Mouse (Mus musculus) cerebellum, adult 11-12 months (tissue): ENCODE measurements around the gene Tlr5.

Experiments
- DNase-seq: peaks from one replicate; pipeline ENCODE4 v3.0.0; 2022

Gene Tlr5

DNA sequence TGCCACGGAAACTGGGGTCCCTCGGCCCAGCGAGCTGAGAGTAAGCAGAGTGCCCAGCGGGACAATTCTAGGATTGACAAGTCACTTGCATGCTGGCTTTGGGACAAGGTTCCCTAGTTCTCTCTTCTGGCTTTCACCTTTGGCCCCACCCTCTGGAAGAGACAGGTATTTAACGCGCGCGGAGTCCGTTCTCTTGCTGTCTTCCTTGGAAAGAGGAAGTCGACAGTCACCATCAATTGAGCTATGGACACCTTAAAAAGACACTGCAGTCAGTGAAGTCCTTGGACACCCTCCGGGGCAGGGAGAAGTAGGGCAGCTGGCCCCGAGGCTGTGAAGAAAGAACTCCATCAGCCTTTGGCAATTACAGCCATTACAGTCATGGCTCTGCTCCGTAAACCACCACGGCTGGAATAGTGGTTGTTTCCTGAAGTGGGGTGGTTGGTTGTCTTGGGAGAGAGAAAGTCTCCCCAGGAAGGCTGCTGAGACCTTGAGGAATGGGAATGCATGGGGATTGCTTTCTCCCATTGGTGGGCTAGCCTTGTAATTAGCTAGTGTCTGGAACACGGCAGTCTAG lies 546 bp downstream of the Tlr5 start:
- DNase-seq, result no peak

DNA sequence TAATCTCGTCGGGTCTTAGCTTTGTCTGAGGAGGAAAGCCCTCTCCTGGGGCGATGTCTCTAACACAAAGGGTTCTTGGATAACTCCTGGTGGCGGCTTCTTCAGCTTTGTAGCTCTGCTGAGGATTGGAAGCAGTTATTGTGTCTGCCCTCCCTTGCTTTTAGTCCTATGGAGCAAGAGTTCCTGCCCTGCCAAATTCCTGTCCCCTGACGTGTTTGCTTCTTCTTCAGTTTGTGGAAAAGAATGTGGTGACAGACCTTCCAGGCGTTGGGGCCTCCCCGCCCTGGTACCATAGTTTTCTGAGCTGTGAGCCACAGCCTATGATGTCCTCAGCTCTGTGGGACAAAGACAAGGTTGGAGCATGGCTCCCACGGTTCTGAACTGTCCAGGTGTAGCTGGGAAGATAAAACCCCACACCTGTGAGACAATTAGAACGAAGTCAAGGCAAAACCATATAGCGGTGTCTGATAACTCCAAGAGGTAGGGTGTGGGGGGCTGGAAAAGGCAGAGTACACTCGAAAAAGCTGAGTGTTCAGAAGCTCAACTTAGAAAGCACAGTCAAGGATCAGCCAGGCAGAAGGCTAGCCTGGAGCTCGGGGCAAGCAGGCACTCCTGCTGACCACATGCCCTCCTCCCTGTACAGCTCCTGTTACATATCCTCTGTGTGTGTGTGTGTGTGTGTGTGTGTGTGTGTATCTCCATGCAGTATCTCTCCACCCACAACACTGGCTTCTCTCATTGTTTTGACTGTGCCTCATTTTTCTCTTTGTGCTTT lies 1.8 kb downstream of the Tlr5 start:
- no peak for DNase-seq

GRCm38 (mm10) chr1:182957001-182957757 lies 2.6 kb downstream of the Tlr5 start:
- no peak for DNase-seq

DNA sequence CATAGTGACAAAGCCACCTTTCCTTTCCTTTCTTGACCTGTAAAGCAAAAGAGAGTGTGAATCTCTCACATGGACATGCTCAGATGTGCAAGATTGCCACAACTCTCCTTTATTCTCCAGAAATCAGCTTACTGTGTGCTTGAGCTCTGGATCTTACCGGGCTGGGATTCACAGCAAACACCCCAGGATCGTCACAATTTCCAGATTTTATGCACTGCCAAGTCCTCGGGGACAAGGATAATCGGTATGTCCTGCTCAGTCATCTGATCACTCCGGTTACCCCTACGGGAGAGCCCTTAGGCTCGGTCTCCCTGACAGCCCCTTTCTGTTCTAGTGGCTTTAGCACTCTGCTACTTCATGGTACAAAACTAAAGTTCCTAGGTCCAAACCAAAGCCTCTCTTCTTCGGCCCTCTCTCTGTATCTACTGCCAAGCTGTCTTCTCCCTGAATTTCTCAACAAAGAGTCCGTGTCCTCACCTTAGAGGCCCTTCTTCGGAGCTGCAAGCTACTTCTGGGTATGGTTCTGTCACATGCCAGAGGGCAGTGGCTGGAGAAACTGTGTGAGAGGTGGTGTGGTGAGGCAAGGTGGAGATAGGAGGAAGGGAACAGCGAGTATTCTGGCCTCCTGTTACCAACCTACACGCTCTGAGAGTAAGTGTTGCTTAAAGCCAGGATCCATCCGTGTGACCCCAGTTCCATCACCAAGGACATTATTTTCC lies 3.4 kb downstream of the Tlr5 start:
- no peak for DNase-seq

- no peak for DNase-seq
Observed at GRCm38 (mm10) chr1:182958824-182959223, 4.2 kb downstream of the Tlr5 start.

GRCm38 (mm10) chr1:182959251-182959691 lies 4.7 kb downstream of the Tlr5 start:
- no peak for DNase-seq

DNA sequence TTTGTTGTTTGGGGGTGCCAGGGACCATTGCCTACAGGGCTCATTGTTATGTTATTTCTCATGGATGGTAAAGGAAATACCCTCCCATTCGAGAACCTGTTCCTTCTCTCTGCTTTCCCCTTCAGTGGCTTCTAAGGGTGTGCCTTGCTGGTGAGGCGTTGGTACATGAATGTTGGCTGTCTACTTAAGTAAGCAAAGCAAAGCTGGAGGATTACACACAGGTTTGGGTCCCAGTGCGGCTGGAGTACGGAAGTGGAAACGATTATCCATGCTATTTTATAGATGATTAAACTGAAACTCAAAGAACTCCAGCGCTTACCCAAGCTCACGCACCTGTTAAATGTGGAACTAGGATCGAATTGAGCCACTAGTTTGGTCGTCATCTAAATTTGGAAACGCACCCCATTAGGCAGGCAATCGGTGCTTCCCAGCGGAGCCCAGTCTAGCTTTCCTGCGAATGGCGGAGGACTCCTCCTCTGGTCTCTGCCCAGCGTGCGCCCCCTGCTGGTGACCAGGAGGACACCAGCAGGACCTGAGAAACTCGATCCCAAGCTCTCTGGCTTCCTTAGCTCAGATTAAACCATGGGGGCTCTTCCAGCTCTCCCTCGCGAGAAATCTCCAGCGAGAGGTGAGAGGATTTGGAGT lies 5.3 kb downstream of the Tlr5 start:
- peak; percentile 79 for DNase-seq

GRCm38 (mm10) chr1:182961076-182961475 lies 6.5 kb downstream of the Tlr5 start:
- DNase-seq, result no peak

- DNase-seq, result no peak
Observed at GRCm38 (mm10) chr1:182963329-182963728, 8.7 kb downstream of the Tlr5 start.

- DNase-seq, result no peak
Observed at GRCm38 (mm10) chr1:182964855-182965466, 10.4 kb downstream of the Tlr5 start.

GRCm38 (mm10) chr1:182968732-182969131 lies 14.1 kb downstream of the Tlr5 start:
- DNase-seq, result no peak

- no peak for DNase-seq
Observed at GRCm38 (mm10) chr1:182972240-182972639, 17.7 kb downstream of the Tlr5 start.

GRCm38 (mm10) chr1:182974826-182975225 lies 20.2 kb downstream of the Tlr5 start:
- no peak for DNase-seq

DNA sequence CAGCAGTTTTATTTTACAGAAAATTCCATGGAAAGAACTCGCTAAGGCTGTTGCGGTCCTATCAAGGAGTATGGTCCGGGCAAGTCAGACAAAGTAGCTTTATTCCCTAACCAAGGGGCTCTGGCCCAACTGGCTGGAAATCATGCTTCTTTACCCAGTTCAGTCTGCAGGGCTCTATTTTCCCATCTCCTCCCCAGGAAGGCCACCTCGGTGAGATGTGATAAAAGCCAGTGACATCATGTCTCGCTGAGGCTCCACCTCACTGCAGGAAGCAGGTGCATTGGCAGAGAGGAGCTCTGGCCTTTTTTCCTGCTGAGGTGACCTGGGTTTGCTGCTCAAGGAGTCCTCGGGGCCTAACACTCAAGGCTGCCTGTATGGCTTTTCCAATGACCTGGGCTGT lies 26.1 kb downstream of the Tlr5 start:
- DNase-seq, result no peak

- DNase-seq, result peak; percentile 88
Observed at GRCm38 (mm10) chr1:182982995-182983394, 28.4 kb downstream of the Tlr5 start.

DNA sequence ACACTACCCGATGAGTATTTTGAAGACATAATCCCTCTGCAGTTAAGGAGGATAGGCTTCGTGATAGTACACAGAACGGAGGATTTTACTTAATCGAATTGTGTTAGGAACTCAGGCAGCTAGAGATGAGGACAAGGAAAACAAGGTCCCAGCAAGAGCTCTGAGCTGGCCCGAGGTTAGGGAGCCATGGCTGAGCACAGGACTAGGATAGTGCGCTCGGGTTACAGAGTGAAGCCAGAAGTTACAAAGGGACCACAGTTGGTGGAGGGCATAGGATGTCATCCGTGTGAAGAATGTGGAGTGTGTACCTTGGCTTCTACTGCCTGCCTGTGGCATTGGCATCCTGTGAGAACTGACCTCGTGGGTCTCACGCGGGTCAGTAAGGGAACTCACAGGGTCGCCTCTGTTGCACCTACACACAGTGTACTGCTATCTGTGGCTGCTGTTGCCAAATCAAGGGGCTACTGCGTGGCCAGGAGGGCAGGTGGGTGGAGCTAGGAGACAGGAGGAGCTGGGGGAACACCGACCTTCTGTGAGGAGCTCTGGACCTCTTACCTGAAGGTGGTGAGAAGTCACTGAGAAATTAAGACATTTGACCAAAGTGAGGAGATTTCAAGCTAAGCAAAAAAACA lies 29.0 kb downstream of the Tlr5 start:
- DNase-seq, result peak; percentile 18

DNA sequence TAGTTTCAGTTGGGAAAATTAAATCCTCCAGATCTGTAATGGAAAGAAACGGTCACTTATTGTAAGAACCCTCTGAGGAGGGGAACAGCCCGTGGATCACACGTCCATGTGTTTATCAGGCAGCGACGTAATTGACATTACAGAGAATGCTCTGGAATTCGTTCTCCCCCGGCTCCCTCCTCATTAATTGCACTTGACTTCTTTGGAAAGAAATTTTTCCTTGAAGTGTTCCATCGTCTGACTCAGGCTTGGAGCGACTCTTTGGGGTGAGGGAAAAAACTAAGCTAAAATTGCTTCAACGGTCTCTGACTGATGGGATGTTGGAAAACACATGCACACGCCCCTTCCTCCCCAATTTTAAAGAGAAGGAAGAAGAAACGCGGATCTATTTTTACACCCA lies 31.7 kb downstream of the Tlr5 start:
- no peak for DNase-seq

- no peak for DNase-seq
Observed at GRCm38 (mm10) chr1:182986750-182987149, 32.2 kb downstream of the Tlr5 start.

DNA sequence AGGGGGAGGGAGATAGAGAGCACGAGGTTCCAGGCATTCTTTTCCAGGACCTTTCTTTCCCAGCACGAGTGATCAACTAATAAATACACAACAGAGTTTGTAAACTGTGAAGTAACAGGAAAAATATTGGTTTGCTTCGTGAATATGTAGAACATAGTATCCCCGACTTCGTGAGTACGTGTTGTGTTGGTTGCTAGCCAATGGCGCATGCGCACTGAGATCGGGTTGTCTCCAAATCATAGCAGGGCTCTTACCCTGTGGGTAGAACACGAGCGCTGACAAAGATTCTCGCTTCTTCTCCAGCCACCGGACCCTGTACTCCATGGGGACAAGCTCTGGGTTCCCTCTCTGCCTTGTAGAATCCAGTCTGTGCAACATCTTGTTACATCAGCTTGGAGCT lies 33.2 kb downstream of the Tlr5 start:
- no peak for DNase-seq

DNA sequence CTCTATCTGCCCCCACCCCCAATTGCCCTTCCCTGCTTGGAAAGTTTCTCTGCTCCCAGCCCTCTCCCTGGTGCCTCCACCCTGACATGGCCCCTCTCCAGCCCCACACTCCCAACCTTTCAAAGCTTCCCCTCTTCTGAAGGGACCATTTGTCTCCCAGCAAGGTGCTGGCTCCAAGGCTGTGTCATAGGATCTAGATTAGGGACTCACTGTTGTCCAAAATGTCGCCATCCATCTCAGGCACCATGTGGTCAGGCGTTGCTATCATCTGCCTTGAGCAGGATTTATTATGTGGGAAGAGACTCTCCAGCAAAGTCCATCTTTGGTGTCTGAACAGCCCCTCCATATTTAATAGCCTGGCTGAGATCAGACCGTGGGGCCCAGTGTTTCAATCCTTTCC lies 34.1 kb downstream of the Tlr5 start:
- no peak for DNase-seq

- DNase-seq, result no peak
Observed at GRCm38 (mm10) chr1:182990092-182990762, 35.6 kb downstream of the Tlr5 start.
